Mouse (Mus musculus) heart, adult 2 months (tissue): ENCODE measurements around the gene Naa60.

Experiments
- CTCF ChIP-seq: fragments of 200-600 bp; IDR thresholded peaks from 2 replicates; pipeline ENCODE4 v1.8.1; 2022; ENCODE audit warnings: antibody characterized with exemption, mild to moderate bottlenecking, moderate library complexity
- POLR2A ChIP-seq: fragments of 200-500 bp; IDR thresholded peaks from 2 replicates; pipeline ENCODE4 v1.6.1; 2011; ENCODE audit warnings: mild to moderate bottlenecking, low read depth, low read length, control low read depth; ENCODE audit not compliant: insufficient read depth

GRCm38 (mm10) chr16:3835461-3835860, 36.7 kb upstream of the Naa60 start:
- TF ChIP-seq POLR2A: no peak
- TF ChIP-seq CTCF: no peak
